9 mouse cellular contexts compared by ENCODE assay signal in genomic region chr5:66676457-66677117, GRCm38 (mm10). TPM values are rescaled to one million over a fixed set of nuclear protein-coding genes. Genes with fewer than 3 reads are reported as not detected.
DNase-seq lines count a peak whose midpoint lies in the region; ATAC-seq and TF ChIP-seq lines count a peak whose summit lies in the region.
"Had no signal": no experiment of that assay in that cellular context is flagged by ENCODE, and none has a peak within 500 bp of the region (broad histone marks: within the 10 kb centered on the region; RNA-seq: fewer than 3 reads in every experiment).

No protein-coding gene starts in this region.

- peak; percentile 72 for ATAC-seq in limb, embryonic 14.5 days (ENCODE audit: low FRiP score, low read depth)
- ATAC-seq in midbrain, postnatal 0 days (ENCODE audit: low FRiP score) = peak; percentile 87

- intact Hi-C loops in gastrocnemius, postnatal 36 days (cut with DNase I) = no loop called here

- peak; percentile 25 for DNase-seq in kidney, adult 18-20 months
- no peak for DNase-seq in kidney, adult 11 months
- DNase-seq in cerebellum, postnatal 14 days = peak; percentile 83 to 85
- DNase-seq in gastrocnemius, postnatal 36 days = peak; percentile 16 to 23
- DNase-seq in kidney, adult 9 months = peak; percentile 23
- DNase-seq in limb, embryonic 14.5 days (ENCODE audit: low spot score) = peak; percentile 41
- DNase-seq in midbrain, postnatal 0 days (ENCODE audit: low spot score) = peak; percentile 85
- peak; percentile 27 for DNase-seq in thymus, postnatal 4 days

- H3K4me3 ChIP-seq in limb, embryonic 14.5 days (replicated peaks; ENCODE audit: low read length) = peak overlapping the region; percentile 57
- H3K4me3 ChIP-seq in midbrain, postnatal 0 days (ENCODE audit: low read depth, low read length) = peak overlapping the region; percentile 83

- TF ChIP-seq CTCF in midbrain, postnatal 0 days (IDR thresholded peaks at IDR 0.05) = peak; percentile 1; the same call in 1 of the 2 replicates

- no peaks in the 10 kb centered on the region for H3K36me3 ChIP-seq in limb, embryonic 14.5 days (ENCODE audit: control insufficient read depth, insufficient read depth, low read length)
- H3K36me3 ChIP-seq in midbrain, postnatal 0 days (ENCODE audit: insufficient read depth, low read length) = peaks cover 12% of the 10 kb centered on the region

- no peak for TF ChIP-seq POLR2A in limb, embryonic 14.5 days (IDR thresholded peaks at IDR 0.05; ENCODE audit: borderline replicate concordance, extremely low read depth, insufficient read depth, insufficient read length)

- peaks cover 20% of the 10 kb centered on the region; the same call in 1 of the 2 replicates for H3K27me3 ChIP-seq in limb, embryonic 14.5 days (ENCODE audit: control insufficient read depth, insufficient read depth, low read length)
- H3K27me3 ChIP-seq in midbrain, postnatal 0 days (ENCODE audit: insufficient read depth, low read length) = no peaks in the 10 kb centered on the region
- H3K27me3 ChIP-seq: CH12.LX had no signal

- peak overlapping the region; percentile 100 for H3K4me2 ChIP-seq in limb, embryonic 14.5 days (replicated peaks; ENCODE audit: low read depth, low read length, severe bottlenecking)
- peak overlapping the region; percentile 57 for H3K4me2 ChIP-seq in midbrain, postnatal 0 days (ENCODE audit: low read depth, low read length, poor library complexity, severe bottlenecking)

- WGBS in limb, embryonic 14.5 days = under 1% methylated on average over 48 of the region's 51 CpGs
- under 1% methylated on average over 48 of the region's 51 CpGs for WGBS in midbrain, postnatal 0 days

- H3K4me1 ChIP-seq in limb, embryonic 14.5 days (ENCODE audit: control insufficient read depth, insufficient read depth, low read length) = peaks cover 12% of the 10 kb centered on the region; the same call in 1 of the 2 replicates
- peaks cover 13% of the 10 kb centered on the region for H3K4me1 ChIP-seq in midbrain, postnatal 0 days (ENCODE audit: insufficient read depth, low read length)

- no peak overlapping the region for H3K27ac ChIP-seq in limb, embryonic 14.5 days (replicated peaks; ENCODE audit: low read depth, low read length)
- H3K27ac ChIP-seq in midbrain, postnatal 0 days (ENCODE audit: low read depth, low read length) = peak overlapping the region; percentile 80

- no peaks in the 10 kb centered on the region for H3K9me3 ChIP-seq in limb, embryonic 14.5 days (ENCODE audit: control insufficient read depth, low read length)
- no peaks in the 10 kb centered on the region for H3K9me3 ChIP-seq in midbrain, postnatal 0 days (ENCODE audit: low read length)

- peak overlapping the region; percentile 56 for H3K9ac ChIP-seq in limb, embryonic 14.5 days (ENCODE audit: low read depth, low read length, severe bottlenecking)
- peak overlapping the region; percentile 95 for H3K9ac ChIP-seq in midbrain, postnatal 0 days (replicated peaks; ENCODE audit: low read length, poor library complexity, severe bottlenecking)

RNA-seq across cellular contexts. Expression of gene Uchl1, which starts 0.7 kb away (rescaled TPM):
- 1 to 10 TPM; 3.3 to 5.0 TPM for total RNA-seq in gastrocnemius, postnatal 36 days (2021)
- 105 and 110 TPM in 2 replicates for polyA plus RNA-seq in limb, embryonic 14.5 days (2012; rRNA removed)
- polyA plus RNA-seq in limb, embryonic 14.5 days (2014; fragmentation: Nextera tagmentation; extraction: Ambion mirVana) = 77.4 and 81.0 TPM in 2 replicates
- 1,819 and 2,069 TPM in 2 replicates for total RNA-seq in midbrain, postnatal 0 days (2014; rRNA removed)
- polyA plus RNA-seq in midbrain, postnatal 0 days (2015; fragmentation: Nextera tagmentation; extraction: Ambion mirVana) = 2,098 and 2,247 TPM in 2 replicates
- total RNA-seq: CH12.LX had no signal

RNA-seq across cellular contexts. Expression of gene Apbb2, which starts 58.0 kb away (rescaled TPM):
- 10 to 100 TPM; 32.0 to 39.1 TPM for total RNA-seq in gastrocnemius, postnatal 36 days (2021)
- polyA plus RNA-seq in limb, embryonic 14.5 days (2012; rRNA removed) = 15.8 and 16.9 TPM in 2 replicates
- 45.8 and 49.8 TPM in 2 replicates for polyA plus RNA-seq in limb, embryonic 14.5 days (2014; fragmentation: Nextera tagmentation; extraction: Ambion mirVana)
- 60.6 and 73.7 TPM in 2 replicates for total RNA-seq in midbrain, postnatal 0 days (2014; rRNA removed)
- 66.6 and 76.0 TPM in 2 replicates for polyA plus RNA-seq in midbrain, postnatal 0 days (2015; fragmentation: Nextera tagmentation; extraction: Ambion mirVana)

Comparison
In these comparisons a context has a peak if more than half of its experiments do, and no peak if none do; other contexts are left out.
1. RNA of gene Uchl1, which starts 0.7 kb away (total RNA-seq): 1,819 to 2,069 TPM in midbrain, postnatal 0 days; 3.3 to 5.0 TPM in gastrocnemius, postnatal 36 days; every median in the first group is over 100 times any median in the second.